Mouse (Mus musculus) ovary, postnatal 14 days (tissue): ENCODE results near the gene Ube2q1.
A peak's percentile ranks its signal among the peaks of the same experiment; 100 is the strongest.
"Not testable (repeated sequence)": the region's sequence is repeated elsewhere in the genome, so short reads cannot be mapped to it uniquely, and the experiment has no call there.

ENCODE experiments used
- DNase-seq: peaks from one replicate; pipeline ENCODE4 v3.0.0; 2022; ENCODE audit warnings: low spot score

Ube2q1 gene

GRCm38 (mm10) chr3:89788680-89789352 is 15.4 kb downstream of the Ube2q1 start:
- DNase-seq, result no peak

DNA sequence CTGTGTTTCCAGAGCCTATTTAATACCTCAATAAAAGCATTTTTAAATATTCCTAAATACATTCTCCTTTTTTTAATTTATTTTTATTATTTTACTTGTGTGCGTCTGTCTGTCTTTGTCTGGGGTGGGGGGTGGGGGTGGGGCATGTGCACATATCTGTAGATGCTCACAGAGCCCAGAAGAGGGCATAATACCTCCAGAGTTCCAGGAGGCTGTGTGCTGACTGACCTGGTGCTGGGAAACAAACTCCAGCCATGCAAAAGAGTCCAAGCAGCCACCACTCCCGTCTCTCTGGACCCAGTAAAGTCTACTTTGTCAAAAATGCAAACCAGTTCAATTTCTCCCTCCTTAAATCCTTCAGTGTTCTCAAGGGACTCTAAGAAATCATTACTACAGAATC is 21.2 kb downstream of the Ube2q1 start:
- DNase-seq, result no peak

DNA sequence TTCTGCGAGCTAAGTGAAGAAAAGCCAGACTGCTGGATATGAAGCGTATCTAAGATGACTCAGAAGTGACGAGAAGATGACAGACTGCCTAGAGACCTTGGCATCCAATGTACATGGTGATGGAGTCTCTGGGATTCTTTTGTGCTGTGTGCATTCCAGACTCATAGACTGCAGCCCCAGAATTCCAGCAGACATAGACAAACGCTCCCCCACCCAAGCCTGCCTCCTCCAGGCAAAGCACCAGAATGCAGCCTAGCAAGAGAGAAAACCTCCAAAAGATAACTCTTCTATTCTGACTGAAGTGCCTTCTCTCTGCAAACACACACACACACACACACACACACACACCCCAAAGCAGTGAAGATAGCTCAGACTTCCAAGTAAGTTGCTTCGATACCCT is 22.3 kb downstream of the Ube2q1 start:
- DNase-seq, result no peak

DNA sequence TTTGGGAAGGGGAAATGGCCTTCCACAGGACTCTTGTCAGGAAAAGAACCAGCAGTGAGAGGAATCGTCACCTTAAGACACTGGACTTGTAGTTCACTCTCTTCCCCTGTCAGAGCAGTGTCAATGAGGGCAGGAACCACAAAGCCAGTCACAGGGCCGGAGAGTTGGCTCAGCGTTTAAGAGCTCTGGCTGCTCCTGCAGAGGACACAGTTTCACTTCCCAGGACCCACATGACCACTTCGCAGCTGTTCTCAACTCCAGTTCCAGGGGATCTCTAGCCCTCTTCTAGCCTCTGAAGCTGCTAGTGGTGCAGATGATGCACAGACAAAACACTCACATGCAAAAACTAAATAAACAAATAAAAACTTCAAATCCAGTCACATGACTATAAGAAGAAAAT is 22.9 kb downstream of the Ube2q1 start:
- DNase-seq, result no peak

DNA sequence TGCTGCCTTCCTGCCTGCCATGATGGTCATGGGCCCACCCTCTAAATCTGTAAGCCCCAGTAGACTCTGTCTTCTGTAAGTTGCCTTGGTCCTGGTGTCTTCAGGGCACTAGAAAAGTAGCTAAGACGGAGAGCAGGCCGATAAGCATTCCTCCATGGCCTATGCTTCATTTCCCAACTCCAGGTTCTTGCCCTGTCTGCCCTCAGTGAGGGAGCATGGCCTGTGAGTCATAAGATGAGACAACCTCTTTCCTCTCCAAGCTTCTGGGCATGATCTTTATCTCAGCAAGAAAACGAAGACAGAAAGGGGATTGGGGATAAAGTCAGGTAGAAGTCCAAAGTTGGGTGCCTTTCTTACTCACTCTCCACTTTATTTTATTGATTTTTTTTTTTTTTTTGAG is 25.1 kb downstream of the Ube2q1 start:
- DNase-seq, result no peak

- DNase-seq, result no peak
These were observed 26.1 kb downstream of the Ube2q1 start for GRCm38 (mm10) chr3:89799476-89799875.

- not testable (repeated sequence) for DNase-seq
These were observed 26.7 kb downstream of the Ube2q1 start for GRCm38 (mm10) chr3:89800078-89800477.

GRCm38 (mm10) chr3:89800774-89801506 is 27.5 kb downstream of the Ube2q1 start:
- DNase-seq, result no peak

DNA sequence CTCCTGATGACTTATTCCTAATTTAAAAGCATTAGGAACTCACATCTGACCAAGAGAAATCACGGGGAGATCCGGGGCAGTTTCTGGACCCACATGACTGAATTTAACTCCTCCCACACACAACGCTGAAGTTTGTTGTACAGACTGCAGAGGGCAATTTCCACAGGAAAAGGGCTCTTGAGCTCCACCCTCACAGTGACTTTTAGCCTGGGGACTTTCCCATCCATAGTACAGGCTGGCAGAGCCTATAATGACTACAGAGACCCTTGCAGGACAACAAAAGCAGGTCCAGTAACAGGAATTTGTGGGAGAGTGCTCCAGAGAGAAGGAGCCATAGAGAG is 28.1 kb downstream of the Ube2q1 start:
- DNase-seq, result no peak

DNA sequence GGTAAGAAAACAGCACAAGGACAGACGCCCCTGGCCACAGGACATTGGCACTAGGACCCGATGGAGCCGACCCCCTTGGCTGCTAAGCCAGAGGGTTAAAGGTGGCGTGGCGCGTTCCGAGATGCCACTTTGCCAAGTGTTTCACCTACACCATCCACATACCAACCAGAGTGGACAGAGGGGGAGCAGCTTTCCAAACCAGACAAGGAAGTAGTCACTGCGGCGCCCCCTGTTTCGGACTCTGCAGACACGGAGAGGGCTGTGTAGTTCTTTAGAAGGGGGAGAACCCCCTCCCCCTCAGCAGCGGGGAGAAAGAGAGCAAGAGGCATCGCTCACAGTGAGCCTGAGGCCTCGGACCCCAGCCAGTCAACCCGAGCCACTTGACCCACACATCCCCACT is 29.5 kb downstream of the Ube2q1 start:
- DNase-seq, result no peak

- no peak for DNase-seq
These were observed 31.8 kb downstream of the Ube2q1 start for GRCm38 (mm10) chr3:89805179-89805578.

- DNase-seq, result no peak
These were observed 33.3 kb downstream of the Ube2q1 start for GRCm38 (mm10) chr3:89806751-89807150.

DNA sequence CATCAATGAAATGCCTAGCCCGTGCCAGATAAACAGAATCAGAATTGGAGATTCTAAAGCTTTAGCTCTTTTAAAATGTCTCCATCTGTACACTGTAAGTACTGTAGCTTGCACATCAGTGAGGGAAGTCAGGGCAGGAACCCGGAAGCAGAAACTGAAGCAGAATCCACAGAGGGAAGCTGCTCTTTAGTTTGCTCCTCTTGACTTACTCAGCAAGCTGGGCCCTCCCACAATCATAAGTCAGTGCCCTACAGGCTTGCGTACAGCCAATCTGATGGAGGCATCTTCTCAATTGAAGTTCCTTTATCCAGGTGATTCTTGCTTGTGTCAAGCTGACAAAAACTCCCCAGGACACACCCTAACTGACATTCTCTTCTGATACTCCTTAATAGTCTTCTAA is 33.8 kb downstream of the Ube2q1 start:
- no peak for DNase-seq

- no peak for DNase-seq
These were observed 34.5 kb downstream of the Ube2q1 start for GRCm38 (mm10) chr3:89807881-89808280.

GRCm38 (mm10) chr3:89808638-89809037 is 35.2 kb downstream of the Ube2q1 start:
- DNase-seq, result no peak

- DNase-seq, result no peak
These were observed 37.4 kb downstream of the Ube2q1 start for GRCm38 (mm10) chr3:89810841-89811240.

DNA sequence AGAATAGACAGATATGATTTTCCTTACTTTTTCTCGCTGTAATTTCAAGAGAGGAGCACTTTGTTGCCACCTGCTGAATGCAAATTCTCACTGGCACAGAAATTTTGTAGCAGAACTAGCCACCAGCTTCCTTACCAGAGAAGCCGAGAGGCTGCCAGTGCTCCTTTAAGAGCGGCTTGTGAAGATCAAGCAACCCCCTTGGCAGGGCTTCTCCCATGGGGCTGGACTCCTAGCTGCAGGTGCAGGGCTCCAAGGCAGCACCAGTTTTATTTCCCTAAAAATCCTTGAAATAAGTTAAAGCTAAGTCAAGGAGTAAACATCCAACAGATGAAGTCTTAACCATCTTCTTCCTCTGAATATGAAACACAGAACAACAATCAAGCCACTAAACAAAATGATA is 38.8 kb downstream of the Ube2q1 start:
- DNase-seq, result no peak

GRCm38 (mm10) chr3:89814051-89814450 is 40.6 kb downstream of the Ube2q1 start:
- no peak for DNase-seq

GRCm38 (mm10) chr3:89817056-89817455 is 43.6 kb downstream of the Ube2q1 start:
- DNase-seq, result peak; percentile 31

DNA sequence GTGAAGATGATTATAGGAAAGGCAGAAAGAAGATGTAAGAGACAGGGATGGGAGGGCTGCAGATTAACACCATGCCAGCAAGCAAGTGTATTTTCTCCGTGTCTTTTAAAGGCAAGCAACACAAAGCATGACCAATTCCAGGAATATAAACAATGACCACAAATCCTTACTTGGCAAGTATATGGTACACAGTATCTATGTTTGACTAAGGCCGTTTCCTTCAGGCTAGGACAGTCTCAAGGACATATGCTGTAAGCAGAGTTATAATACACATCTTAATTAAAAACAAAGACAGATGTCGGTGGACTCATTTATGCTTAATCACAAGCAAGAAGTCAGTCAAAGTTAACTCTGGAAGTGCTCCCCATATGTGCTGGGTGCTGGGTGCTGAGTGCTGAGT is 45.2 kb downstream of the Ube2q1 start:
- DNase-seq, result no peak

- no peak for DNase-seq
These were observed 46.5 kb downstream of the Ube2q1 start for GRCm38 (mm10) chr3:89819897-89820296.

DNA sequence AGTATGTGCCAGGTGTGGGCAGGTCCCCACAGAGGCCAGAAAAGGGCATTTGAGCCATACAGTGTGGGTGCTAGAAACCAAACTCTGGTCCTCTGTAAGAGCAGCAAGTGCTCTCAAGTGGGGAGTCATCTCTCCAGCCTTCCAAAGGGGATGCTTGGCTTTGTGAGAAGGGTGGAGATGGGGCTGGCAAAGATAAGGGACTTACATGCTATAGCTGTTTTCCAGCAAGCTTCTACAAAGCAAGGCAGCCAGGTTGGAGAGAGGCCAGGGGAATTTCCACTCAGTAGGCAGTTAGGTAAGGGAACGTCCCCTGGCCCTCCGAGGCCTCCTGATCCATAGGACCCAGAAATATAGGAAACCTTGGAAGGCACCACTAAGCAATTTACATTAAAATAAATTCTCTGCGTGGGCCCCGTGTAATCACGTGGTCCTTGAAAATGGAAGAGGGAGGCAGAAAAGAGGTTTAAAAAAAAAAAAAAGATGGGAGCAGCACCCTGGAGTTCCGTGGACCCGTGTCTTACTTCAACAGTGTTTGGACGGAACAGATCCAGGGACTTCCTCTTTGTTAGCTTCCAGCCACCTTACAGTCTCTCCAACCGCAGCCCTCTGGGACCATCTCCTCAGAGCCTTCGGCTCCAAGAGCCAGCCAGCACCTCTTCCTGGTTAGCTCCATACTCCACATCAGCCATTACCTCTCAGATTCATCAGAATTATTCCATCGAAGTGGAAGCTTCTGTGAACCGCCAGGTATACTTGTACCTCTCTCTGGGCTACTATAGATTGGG is 47.1 kb downstream of the Ube2q1 start:
- DNase-seq, result no peak

DNA sequence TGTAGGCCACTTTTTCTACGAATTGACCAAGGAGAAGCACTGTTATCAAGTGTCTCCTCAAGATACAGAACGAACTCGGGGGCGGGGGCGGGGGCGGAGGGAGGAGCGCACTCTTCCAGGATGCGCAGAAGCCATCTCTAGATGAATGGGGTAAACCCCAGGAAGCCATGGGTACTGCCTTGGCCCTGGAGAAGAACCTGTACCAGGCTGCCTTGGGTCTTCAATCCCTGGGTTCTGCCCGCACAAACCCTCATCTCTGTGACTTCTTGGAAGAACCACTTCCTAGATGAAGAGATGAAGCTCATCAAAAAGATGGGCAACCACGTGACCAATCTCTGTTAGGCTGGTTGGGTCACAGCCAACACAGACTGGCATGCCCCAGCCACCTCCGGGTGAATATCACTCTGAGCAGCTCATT is 47.7 kb downstream of the Ube2q1 start:
- no peak for DNase-seq
